Mouse (Mus musculus): ENCODE measurements around the gene Ky.

Ky gene

DNA sequence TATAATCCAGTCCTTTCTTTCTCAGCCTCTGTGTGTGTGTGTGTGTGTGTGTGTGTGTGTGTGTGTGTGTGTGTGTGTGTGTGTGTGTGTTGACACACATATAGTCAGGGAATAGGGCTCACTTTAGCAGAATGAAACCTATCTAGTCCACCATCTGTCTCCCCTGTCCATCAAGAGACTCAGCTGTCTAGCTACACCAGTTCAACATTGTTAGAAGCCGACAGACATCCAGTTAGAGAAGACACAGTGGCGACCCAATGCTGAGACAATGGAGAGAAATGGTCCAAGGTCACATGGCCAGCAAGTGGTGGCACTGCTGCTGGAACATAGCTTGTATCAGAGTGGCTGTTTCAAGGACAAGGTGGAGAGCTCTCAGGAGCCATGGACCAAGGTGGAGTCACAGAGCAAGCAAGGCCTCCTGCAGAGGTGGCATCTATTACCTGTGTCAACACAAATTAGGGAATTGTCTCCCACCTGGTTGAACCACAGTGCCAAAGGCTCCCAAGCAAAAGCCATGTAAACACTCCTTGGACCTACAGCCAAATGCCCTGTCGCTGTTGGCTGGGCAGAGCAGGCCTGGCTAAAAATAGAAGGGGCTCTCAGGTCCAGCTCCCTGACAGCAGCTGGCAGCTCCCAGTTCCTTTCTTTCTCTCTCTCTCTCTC, 703 bp upstream of the Ky start:
- no peak for DNase-seq

DNA sequence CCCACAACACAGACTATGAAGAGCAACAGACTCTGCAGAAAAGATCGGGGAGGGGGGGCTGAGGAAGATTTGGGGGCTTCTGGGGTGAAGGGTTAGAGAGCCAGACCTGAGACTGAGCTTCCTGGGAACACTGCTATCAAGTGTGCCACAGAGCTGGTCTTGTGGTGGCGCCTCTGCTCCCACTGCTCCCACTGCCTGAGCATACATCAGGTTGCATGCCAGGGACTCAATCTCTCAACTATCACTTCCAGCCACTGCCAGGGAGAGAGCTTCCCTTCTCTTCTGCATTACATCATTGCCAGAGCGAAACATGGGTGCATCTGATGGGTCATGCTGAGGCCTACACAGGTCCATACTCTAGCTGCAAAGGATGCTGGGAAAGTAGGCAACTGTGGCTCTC, 2.8 kb downstream of the Ky start:
- no peak for DNase-seq

DNA sequence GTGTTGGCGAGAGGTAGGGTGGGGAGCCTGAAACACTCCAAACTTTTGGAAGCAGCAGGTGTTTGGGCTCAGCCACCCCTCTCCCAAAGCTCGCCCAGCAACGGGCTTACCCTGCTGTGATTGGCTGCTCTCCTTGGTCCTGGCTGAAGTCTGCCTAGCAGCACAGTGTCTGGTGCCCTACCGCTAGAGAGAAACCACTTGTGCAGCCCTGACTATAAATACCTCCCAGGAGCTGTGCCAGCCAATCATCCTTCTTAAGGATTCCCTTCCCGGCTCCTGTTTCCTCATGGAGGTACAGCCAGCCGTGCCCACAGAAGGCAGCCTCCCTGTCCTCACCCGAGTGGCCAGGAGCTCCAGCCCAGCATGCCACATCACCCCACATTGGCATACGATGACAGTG, 5.9 kb downstream of the Ky start:
- no peak for DNase-seq

DNA sequence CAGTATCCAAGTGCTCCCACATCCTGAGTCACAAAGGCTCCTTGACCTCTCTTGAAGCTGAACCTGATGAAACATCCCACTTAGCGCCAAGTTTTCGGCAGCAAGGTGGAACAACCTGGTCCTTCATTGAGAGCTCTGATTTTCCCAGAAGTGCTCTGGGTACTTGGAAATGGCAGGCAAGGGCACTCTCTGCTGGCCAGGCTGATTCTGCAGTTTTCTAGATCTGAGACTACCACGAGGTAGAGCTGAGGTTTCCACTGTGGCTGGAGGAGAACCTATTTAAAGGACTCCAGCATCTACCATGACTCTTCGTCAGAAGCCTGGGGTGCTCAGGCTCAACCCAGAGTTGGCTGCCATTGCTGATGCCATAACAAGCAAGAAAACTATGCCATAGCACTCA, 8.0 kb downstream of the Ky start:
- no peak for DNase-seq

DNA sequence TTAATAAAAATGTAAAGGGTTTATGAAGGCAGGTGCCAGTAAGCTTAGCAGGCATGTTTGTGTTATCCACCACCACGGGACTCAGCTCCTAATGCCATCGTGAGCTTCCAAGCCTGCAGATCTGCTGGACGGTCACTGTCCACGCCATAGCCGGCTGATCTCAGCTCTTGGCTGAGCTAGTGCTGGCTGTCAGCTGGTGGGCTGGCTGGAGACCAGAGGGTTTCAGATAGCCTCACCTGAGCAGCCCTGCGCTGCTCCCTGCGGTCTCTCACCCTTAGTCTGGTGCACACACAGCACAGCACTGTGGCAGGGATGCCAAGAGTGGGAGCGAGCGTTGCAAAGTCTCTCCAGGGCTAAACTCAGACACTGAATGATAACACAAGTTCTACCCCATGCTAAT, 12.9 kb downstream of the Ky start:
- no peak for DNase-seq

DNA sequence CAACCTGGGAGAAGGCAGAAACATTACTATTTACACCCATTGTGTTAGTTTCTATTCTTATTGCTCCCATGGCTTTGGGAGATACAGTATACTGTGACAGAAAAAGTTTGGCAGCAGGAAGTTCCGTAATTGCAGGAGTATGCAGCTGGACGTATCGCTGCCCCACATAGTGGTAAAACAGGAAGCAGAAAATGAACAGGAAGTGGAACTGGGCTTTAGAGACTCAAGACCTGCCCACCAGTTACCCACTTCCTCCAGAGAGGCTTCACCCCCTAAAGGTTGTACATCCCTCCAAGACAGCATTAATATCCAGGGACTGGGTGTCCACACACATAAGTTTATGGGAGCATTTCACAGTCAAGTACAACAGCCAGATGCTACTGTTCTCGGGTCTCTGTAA, 15.8 kb downstream of the Ky start:
- DNase-seq: no peak

DNA sequence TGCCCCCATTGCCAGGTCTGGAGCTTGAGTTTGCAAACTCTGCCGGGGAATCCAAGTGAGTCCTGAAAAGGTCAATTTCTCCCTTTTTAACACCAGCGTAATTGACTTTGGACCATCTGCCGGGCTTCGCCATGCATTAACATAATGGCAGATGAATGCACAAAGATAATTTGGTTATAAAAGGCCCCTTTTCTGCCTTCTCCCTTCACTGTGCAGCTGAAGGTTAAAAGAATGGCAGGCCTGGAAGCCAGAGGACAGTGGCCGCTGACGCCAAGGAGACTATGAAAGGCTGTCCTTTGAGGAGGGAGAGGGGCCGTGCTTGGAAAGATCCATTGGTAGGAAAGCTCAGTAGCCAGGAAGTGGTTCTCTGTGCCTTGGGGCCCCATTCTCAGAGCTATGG, 22.6 kb downstream of the Ky start:
- DNase-seq: no peak

DNA sequence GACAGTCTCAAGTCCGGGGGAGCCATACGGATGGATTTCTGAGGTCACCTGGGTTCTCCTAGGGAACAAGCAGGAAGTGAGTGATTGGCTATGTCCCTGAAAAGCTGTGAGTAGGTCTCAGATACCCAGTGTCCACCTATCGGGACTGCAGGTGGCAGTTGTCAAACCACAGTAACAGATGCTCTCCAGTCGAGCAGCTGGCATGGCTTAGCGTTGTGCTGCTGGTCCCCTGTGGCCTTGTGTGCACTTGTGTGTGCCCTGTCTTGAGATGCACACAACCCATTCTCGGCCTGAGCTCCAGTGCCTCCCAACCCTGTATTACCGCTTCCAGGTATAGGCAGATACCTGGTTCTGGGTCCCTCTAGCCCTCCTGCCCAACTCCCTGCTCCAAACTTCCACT, 23.0 kb downstream of the Ky start:
- DNase-seq: no peak

DNA sequence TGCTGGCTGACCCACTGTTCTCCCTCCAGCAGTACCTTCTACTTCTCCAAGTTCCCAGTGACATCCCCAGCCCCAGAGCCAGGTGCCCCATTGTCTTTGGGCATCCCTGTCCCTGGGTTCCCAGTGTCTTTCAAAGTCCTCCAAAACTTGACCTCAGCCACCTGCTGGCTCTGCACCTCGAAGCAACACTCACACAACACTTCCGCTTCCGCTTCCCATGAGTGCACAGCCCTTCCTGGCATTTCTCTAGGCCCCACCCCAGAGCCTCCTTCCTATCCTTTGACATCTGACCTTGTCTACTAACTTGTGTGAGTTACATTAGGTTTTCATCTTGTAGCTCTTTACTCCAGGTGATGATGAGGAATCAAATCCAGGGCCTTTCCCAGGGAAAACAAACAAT, 23.5 kb downstream of the Ky start:
- no peak for DNase-seq

DNA sequence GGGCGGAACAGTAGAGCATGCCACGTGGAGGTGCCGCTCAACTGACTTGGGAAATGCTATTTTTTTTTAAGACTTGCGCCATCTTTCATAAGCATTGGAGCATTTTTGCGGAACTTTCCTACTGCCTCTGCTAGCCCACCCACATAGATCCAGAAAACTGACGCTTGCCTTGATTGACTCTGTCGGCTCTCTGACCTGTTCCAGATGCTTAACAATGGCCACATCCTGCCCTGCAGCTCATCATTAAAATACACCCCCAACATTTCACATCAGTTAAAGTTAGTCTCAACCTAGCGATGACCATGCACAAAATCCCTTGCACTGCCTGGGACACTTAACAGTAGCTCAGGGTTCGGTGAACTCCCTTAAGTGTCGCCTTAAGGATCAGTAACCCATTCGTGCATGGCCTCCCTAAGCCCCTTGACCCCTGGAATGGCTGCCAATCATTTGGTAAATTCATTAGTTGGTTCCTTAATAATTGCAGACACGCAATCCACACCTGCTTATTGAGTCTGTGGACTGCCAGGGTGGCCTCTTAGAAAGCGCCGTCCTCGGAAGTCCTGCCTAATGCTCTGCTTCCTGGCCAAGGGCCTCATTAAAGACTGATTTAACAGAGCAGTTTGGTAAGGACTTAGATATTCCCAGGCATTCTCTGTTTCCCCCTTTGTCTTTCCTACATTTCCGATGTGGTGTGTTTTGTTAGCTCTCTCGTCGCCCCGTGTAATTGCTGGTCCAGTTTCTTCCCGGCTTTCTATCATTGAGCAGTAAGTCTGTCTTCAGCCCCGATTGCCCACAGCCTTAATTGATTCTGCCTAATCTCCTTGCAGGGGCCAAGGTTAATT, 25.7 kb downstream of the Ky start:
- no peak for DNase-seq

DNA sequence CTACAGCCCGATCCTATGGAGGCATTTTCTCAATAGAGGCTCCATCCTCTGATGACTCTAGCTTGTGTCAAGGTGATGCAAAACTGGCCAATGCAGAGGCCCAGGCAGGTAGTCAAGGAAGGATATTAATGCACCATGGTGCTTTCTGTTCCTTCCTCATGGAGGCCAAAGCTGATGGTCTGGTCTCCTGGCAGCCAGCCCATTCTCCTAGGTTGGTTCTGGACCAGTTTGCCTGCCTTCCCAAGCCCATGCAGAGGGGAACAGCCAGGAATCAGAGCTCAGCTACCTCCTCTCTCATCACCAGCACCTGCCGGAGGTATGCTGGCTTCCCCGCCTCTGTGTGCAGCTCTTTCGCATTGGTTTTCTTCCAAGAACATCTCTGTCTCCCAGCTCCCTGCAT, 31.4 kb downstream of the Ky start:
- DNase-seq: no peak

DNA sequence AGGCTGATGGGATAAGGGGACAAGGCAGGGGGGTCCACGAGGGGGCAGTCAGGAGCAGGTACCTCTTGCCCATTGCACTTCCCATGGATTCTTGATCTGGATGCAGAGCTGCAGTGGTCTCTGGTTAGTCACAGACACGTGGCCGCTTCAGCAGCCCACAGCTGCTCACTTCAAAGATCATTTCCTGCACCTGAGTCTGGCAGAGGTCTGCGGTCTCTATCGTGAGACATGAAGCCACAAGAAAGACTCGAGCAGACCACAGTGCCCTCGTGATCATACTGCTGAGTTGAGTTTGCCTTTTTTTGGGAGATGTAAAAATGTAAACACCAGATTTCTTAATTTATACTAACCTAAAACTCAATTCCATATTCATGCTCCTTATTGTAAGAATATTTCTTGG, 34.1 kb downstream of the Ky start:
- peak; percentile 57 to 65 for DNase-seq

DNA sequence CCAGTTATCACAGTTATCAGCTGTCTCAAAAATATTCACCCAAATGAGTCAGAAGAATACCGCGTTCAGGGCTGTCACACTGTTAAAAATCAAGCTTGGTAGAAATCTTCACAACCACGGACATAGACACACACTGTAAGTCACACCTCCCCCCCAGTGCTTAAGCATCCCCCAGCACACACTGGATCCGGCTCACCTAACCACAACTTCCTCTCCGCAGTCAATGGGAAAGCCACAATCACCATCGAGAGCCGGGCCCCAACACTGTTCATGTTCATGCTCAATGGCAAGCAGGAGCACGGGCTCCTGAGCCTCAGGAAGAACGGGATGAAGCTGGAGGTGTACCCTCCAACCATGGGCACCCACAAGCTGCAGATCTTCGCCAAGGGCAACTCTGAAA, 36.1 kb downstream of the Ky start:
- peak; percentile 26 to 27 for DNase-seq

DNA sequence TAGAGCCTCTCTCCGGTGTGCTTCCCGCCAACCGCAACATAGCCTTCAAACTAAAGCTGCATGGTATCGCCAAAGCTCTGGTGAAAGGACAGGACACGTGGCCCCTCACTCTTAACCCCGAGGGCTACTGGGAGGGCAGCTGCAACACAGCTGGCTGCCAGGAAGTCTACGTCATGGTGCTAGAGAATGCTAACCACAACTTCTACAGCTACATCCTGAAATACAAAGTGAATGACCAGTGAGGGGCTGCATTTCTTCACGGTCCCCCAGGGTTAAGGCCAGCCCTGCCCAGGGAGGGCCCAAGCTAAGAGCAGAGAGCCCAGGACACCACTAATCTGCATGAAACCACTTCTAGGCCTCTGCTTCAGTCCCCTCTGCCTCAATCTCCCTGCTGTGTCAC, 37.0 kb downstream of the Ky start:
- DNase-seq: no peak

DNA sequence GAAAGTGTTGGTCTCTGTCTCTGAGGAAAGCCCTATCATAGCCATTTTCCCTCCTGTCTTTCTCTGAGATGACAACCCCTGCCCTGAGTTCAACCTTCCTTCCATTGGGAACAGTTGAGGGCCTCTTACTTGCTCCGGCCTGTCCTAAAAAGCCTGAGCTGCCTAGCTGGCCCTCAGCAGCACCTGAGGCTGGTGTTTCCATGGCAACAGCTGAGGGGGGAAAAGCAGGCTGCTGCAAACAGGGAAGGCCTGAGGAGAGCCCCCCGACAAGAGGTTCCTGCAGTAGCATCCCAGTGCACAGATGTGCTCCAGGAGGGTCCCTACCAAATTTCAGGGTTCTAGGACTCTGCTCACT, 38.2 kb downstream of the Ky start:
- no peak for DNase-seq

DNA sequence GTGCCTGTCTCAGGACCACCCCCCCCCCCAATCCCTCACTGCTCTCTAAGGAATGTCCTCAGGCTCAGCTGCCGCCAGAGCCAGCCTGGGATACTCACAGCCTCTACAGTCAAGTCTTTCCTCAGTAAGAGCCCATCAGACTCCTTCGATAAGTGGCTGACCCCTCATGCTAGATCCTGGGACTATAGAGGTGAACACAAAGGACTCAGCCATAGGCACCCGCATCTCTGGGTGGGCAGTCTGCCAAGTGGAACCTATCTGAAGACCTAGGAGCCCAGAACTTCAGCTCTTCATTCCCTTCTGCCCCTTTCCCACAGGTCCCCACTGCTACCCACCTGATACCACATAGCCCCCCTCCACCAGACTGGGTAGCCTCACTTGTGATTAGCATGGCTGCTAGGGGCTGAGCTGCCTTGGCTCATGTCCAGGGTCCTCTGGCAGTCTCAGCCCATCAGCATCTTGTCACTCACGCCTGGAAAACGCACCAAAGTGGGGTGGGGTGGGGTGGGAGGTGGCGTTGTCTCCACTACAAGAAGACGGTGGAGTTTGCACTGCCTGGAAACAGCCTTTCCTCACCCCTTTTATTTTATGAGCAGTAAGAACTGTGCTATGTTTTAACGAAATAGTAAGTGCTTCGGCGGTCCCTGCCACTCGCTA, 38.7 kb downstream of the Ky start:
- DNase-seq: no peak

DNA sequence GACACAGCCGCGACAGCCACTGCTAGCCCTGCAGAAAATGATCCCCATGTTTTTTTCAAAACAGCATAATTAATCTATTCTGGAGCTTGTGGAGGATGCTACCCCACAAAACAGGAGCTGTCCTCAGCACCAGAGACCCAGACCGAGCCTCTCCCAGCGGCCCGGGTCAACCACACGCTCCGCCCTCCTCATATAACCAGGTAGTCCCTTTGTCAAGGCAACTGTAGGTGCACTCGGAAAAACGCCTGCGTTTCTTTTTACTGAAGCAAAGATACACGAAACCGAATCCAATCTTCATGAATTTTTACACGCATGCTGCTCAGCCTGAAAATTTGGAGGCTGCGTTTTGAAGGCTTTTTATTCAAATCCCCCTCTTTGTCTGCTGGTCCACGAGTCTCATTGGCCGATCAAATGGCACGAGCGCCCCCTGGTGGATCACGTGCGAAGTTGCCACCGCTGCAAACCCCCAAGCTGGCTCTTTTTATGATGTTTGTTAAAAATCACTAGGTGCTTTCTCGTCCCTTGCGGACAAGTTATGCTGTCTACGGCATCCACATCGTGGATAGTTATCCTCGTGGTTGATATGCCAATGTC, 39.3 kb downstream of the Ky start:
- peak; percentile 72 to 79 for DNase-seq

DNA sequence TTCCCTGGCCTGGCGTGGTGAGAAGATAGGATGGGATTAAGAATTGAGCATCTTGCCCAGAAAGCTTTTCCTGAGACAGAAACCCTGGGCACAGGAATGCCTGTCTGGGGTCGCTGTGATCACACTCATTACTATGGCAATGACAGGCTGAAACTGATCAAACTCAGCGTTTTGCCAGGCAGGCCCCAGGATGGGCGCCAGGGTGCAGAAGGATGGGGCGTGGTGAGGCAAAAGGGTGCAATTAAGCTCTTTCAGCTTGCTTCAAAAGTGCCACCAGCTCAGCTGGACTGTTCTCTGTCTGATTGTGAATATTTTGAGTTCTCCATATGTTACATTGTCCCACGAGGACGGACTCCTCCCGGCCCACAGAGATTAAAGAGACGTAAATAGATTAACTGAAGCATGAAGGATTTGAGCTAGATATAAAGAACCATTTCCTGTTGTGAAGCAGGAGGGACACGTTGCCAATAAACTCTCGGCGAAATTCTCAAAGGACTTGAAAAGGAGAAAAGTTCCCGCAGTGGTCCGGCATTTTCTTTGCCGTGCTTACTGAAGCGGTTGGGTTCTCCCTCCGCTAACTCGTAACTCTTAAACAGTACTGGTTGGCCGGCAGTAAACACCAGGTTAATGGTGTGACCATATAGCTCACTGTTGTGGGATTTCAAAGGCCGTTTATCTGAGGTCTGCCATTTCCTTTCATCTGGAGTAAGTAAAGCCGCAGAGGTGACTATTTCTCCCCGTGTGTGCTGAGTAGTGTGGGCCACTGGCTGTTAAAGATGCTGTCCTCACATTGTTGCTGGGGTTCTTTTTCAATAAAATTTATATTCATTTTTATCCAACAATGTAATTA, 40.1 kb downstream of the Ky start:
- no peak for DNase-seq

DNA sequence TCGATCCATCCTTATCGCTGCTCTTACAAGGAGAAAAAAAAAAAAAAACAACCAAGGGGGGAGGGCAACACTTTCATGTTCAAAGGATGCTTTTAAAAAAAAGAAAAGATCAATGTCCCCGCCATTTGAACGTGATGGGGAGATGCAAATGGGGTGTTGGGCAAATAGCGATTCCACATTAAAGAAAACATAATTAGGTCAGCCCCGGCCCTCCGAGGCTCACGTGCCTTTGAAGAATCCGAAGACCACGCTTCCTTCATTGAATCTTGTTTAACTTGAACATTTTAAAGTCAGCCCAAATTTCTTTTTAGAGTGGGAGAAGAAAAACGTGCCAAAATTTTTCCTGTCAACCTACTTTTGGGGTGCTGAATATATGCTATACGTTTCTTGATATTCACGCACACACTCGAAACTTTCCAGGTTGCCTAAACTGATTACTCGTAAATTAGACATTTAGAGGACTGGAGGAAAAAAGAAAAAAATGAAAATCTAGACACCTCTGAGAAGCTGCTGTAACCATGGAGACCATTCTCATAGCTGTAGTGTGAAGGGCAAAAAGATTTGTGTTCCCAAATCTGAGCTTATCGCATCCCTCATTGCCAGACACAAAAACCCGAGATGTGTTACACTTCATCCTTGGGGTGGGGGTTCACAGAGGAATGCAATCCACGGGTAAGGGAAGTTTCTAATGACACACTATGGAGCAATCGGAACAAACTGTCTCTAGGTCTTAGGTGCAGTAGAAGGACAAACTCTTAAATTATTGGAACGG, 40.9 kb downstream of the Ky start:
- no peak for DNase-seq

DNA sequence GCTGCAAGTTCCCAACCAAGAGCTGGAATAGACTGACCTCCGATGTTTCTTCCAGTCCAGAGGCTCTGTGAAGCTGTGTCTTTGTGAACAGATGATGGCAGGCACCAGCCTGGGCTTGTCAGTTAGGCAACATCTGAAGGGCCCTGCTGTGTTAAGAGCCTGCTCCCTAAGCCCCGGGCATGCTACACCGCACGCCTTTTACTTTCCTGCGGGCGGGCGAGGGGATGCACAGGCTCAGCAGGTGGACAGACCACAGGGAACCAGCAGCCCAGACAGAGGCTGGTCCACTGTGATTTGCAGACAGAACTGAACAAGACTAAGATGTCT, 41.4 kb downstream of the Ky start:
- no peak for DNase-seq

DNA sequence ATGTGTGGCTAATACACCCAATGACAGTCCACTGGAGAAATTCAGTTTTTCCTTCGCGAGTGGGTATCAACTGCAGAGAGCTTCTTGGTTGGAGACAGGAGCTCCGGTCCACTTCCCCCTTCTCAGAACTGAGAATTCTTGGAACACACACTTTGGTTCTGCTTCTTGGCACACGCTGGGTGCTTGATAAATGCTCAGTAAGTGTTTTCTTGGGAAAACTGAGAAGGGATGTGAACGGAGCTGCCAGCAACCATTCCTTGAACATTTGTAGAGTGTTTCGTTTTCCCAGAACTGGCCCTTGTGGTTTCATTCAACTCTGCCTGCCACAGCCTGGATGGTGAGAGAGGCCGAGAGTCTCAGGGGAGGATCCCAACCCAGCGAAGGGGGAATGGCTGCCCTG, 43.7 kb downstream of the Ky start:
- DNase-seq: no peak

DNA sequence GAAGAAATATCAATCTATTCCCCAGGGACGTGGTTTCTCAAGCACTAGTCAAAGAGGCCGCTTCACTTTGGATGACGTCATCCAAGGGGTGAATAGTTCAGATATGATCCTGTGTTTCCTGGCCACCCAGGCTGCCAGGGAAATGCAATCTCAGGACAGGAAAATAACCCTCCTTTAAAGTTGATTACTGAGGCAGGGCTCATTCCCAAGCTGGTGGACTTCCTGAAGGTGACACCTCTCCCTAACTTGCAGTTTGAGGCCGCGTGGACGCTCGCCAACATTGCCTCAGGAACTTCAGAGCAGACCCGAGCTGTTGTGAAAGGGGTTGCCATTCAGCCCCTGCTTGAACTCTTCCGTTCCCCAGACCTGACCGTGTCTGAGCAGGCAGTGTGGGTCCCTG, 46.2 kb downstream of the Ky start:
- no peak for DNase-seq
